Mouse (Mus musculus): ENCODE data around the gene Nectin3.

GRCm38 (mm10) chr16:46416177-46416576, 82.1 kb downstream of the Nectin3 start:
- no peak for TF ChIP-seq CTCF (IDR thresholded peaks at IDR 0.05)
- no peak for TF ChIP-seq EP300 (IDR thresholded peaks at IDR 0.05)
